Mouse (Mus musculus) adrenal gland, postnatal 25 days (tissue): ENCODE results near the gene 4930519P11Rik. TPM values are rescaled to one million over a fixed set of nuclear protein-coding genes. Genes with fewer than 3 reads are reported as not detected.

Experiments
- total RNA-seq: library from RNA; stranded (reverse); gene quantifications from 2 replicates; pipeline ENCODE4 v1.2.3, GENCODE M21; 2021

4930519P11Rik gene
- total RNA-seq, 1 experiment from 2014 or later = 1.2 TPM

Other genes starting within 250 kb of the 4930519P11Rik start
- gene Cdk5rap1, start 240.4 kb downstream of the 4930519P11Rik start, total RNA-seq = 12.4 and 18.2 TPM in 2 replicates
- gene Snta1, start 205.3 kb downstream of the 4930519P11Rik start, total RNA-seq = 21.9 and 24.7 TPM in 2 replicates
- 40.7 and 50.1 TPM in 2 replicates for gene Cbfa2t2, start 177.0 kb downstream of the 4930519P11Rik start, total RNA-seq
- gene 1700003F12Rik, start 66.4 kb downstream of the 4930519P11Rik start, total RNA-seq = not detected in 2 replicates
- 0.21 TPM in 1 of 2 replicates, not detected in the other for gene Actl10, start 61.7 kb downstream of the 4930519P11Rik start, total RNA-seq
- 2.0 and 2.1 TPM in 2 replicates for gene Necab3, start 54.5 kb downstream of the 4930519P11Rik start, total RNA-seq
- 11.2 and 13.2 TPM in 2 replicates for gene E2f1, start 43.5 kb downstream of the 4930519P11Rik start, total RNA-seq
- gene Pxmp4, start 9.7 kb downstream of the 4930519P11Rik start, total RNA-seq = 32.7 and 34.3 TPM in 2 replicates
- gene Zfp341, start 140 bp downstream of the 4930519P11Rik start, total RNA-seq = 3.3 and 3.6 TPM in 2 replicates
- 221 and 247 TPM in 2 replicates for gene Chmp4b, start 38.3 kb upstream of the 4930519P11Rik start, total RNA-seq
- not detected in 2 replicates for gene Gm14214, start 156.6 kb upstream of the 4930519P11Rik start, total RNA-seq
- gene Raly, start 177.7 kb upstream of the 4930519P11Rik start, total RNA-seq = 196 and 201 TPM in 2 replicates
- not detected in 2 replicates for gene a, start 178.0 kb upstream of the 4930519P11Rik start, total RNA-seq